Mouse (Mus musculus): Measurements from ENCODE around the gene Fam217b.

Fam217b gene

GRCm38 (mm10) chr2:178414261-178415149 is at the start of gene Fam217b, which contains the start of gene Ppp1r3d:
TSS of gene Fam217b (plus strand) at chr2:178414524.
TSS of gene Ppp1r3d (minus strand) at chr2:178414472.
- peak; percentile 33 for DNase-seq (ENCODE audit: low spot score)

GRCm38 (mm10) chr2:178407053-178407815 is 7.1 kb upstream of the Fam217b start, which contains the start of gene Sycp2:
TSS of gene Sycp2 (minus strand) at chr2:178407685.
- DNase-seq (ENCODE audit: low spot score) = no peak

- DNase-seq (ENCODE audit: low spot score) = no peak
Measured at GRCm38 (mm10) chr2:178409024-178409423, 5.3 kb upstream of the Fam217b start.

- no peak for DNase-seq (ENCODE audit: low spot score)
Measured at GRCm38 (mm10) chr2:178410286-178410685, 4.0 kb upstream of the Fam217b start.

- no peak for DNase-seq (ENCODE audit: low spot score)
Measured at GRCm38 (mm10) chr2:178412598-178412997, 1.7 kb upstream of the Fam217b start.

- DNase-seq (ENCODE audit: low spot score) = no peak
Measured at GRCm38 (mm10) chr2:178413081-178413480, 1.2 kb upstream of the Fam217b start.

GRCm38 (mm10) chr2:178413481-178414260 is 653 bp upstream of the Fam217b start:
- DNase-seq (ENCODE audit: low spot score) = no peak

GRCm38 (mm10) chr2:178415150-178415448 is 775 bp downstream of the Fam217b start:
- DNase-seq (ENCODE audit: low spot score) = no peak

GRCm38 (mm10) chr2:178416427-178416826 is 2.1 kb downstream of the Fam217b start:
- DNase-seq (ENCODE audit: low spot score) = no peak

- no peak for DNase-seq (ENCODE audit: low spot score)
Measured at GRCm38 (mm10) chr2:178416970-178417369, 2.6 kb downstream of the Fam217b start.

GRCm38 (mm10) chr2:178420576-178420975 is 6.3 kb downstream of the Fam217b start:
- no peak for DNase-seq (ENCODE audit: low spot score)

GRCm38 (mm10) chr2:178421603-178422002 is 7.3 kb downstream of the Fam217b start:
- no peak for DNase-seq (ENCODE audit: low spot score)

GRCm38 (mm10) chr2:178422186-178422585 is 7.9 kb downstream of the Fam217b start:
- no peak for DNase-seq (ENCODE audit: low spot score)

- DNase-seq (ENCODE audit: low spot score) = no peak
Measured at GRCm38 (mm10) chr2:178423223-178423622, 8.9 kb downstream of the Fam217b start.

GRCm38 (mm10) chr2:178426229-178426628 is 11.9 kb downstream of the Fam217b start:
- DNase-seq (ENCODE audit: low spot score) = no peak

GRCm38 (mm10) chr2:178427181-178427580 is 12.9 kb downstream of the Fam217b start:
- no peak for DNase-seq (ENCODE audit: low spot score)

- no peak for DNase-seq (ENCODE audit: low spot score)
Measured at GRCm38 (mm10) chr2:178428183-178428582, 13.9 kb downstream of the Fam217b start.

- no peak for DNase-seq (ENCODE audit: low spot score)
Measured at GRCm38 (mm10) chr2:178428676-178429075, 14.4 kb downstream of the Fam217b start.

- no peak for DNase-seq (ENCODE audit: low spot score)
Measured at GRCm38 (mm10) chr2:178429426-178429825, 15.1 kb downstream of the Fam217b start.

- no peak for DNase-seq (ENCODE audit: low spot score)
Measured at GRCm38 (mm10) chr2:178430231-178430630, 15.9 kb downstream of the Fam217b start, which contains the start of gene Cdh26. TSS of gene Cdh26 (plus strand) at chr2:178430531.

GRCm38 (mm10) chr2:178433495-178433894 is 19.2 kb downstream of the Fam217b start:
- DNase-seq (ENCODE audit: low spot score) = no peak

- DNase-seq (ENCODE audit: low spot score) = no peak
Measured at GRCm38 (mm10) chr2:178433903-178434302, 19.6 kb downstream of the Fam217b start.

Measured in ovary, postnatal 36 days (tissue).